Mouse (Mus musculus) heart, embryonic 13.5 days (tissue): Measurements from ENCODE around the gene Efna5. TPM values are rescaled to one million over a fixed set of nuclear protein-coding genes. Genes with fewer than 3 reads are reported as not detected.

Source experiments
- ATAC-seq: fragments of 200-750 bp; cut with Nextera tagmentation; 2 replicates; pipeline ENCODE4 v1.8.0; 2017; ENCODE audit warnings: moderate TSS enrichment; ENCODE audit not compliant: insufficient number of reproducible peaks, low FRiP score, low TSS enrichment; ENCODE audit errors: extremely low read depth
- H3K27ac ChIP-seq: fragments of 300-500 bp; sonication (generic); replicated peaks from 2 replicates; pipeline ENCODE4 v1.5.1; 2015; ENCODE audit warnings: moderate library complexity, mild to moderate bottlenecking, inconsistent platforms
- H3K27me3 ChIP-seq: fragments of 300-500 bp; sonication (generic); replicated peaks from 2 replicates; pipeline ENCODE4 v1.6.1; 2015; ENCODE audit warnings: mild to moderate bottlenecking, inconsistent platforms
- H3K36me3 ChIP-seq: fragments of 300-500 bp; sonication (generic); 2 replicates; pipeline ENCODE4 v1.6.1; 2015; ENCODE audit warnings: mild to moderate bottlenecking, inconsistent platforms
- H3K4me1 ChIP-seq: fragments of 300-500 bp; sonication (generic); 2 replicates; pipeline ENCODE4 v1.6.1; 2015; ENCODE audit warnings: inconsistent platforms
- H3K4me2 ChIP-seq: fragments of 300-500 bp; sonication (generic); 2 replicates; pipeline ENCODE4 v1.6.1; 2015; ENCODE audit warnings: inconsistent platforms, mild to moderate bottlenecking, moderate library complexity
- H3K4me3 ChIP-seq: fragments of 300-500 bp; sonication (generic); 2 replicates; pipeline ENCODE4 v1.5.1; 2015; ENCODE audit warnings: moderate library complexity, mild to moderate bottlenecking, inconsistent platforms
- H3K9ac ChIP-seq: fragments of 300-500 bp; sonication (generic); 2 replicates; pipeline ENCODE4 v1.6.1; 2015; ENCODE audit warnings: inconsistent platforms, mild to moderate bottlenecking, moderate library complexity
- H3K9me3 ChIP-seq: fragments of 300-500 bp; sonication (generic); 2 replicates; pipeline ENCODE4 v1.6.1; 2016; ENCODE audit warnings: inconsistent platforms
- WGBS: fragments of 180-500 bp; shearing (Covaris S2); methylation state at CpG from one replicate; pipeline ENCODE4 v1.1.7; 2015; ENCODE audit warnings: mixed read lengths; 5-methylcytosine and 5-hydroxymethylcytosine counted together
- polyA plus RNA-seq: library from polyadenylated mRNA; unstranded; fragments of >200 nt; fragmentation: Nextera tagmentation; extraction: Ambion mirVana; gene quantifications from 2 replicates; pipeline ENCODE4 v1.2.1, GENCODE M21; 2015

Efna5 gene
- 22.0 and 24.3 TPM in 2 replicates for polyA plus RNA-seq

DNA sequence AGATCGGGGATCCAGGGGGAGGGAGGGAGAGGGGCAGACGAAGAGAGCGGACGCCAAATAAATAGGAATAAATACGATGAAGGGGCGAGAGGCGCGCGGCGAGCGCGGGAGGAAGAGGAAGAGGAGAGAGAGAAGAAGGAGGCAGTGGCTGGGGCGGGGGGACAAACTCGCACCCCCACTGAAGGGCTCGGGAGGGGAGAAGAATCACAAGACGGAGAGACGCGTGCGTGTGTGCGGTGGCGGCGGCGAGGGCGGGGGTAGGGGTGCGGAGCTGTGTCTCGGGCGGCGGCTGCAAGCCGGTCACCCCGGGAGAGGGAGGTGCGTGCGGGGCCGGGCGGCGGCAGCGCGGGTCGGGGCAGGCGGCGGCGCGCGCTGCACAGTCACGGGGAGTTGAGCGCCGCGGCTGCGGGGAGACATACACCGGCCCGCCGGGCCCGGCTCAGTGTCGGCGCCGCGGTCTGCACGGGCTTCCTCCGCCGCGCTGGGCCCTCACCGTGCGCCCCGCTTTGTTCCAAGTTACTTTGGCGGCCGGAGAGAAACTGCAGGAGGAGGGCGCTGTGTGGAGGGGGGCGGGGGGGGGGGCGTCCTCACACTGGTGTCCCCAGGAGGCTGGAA, at the start of gene Efna5:
Gene Efna5 (minus strand): TSS at position 142 of the 615 bp plus-strand sequence.
- Histone ChIP-seq H3K4me3 (peak within 1 kb of the TSS; percentile 88), H3K9me3 (no peaks in the 10 kb centered on the region), H3K27ac (peak within 1 kb of the TSS; percentile 82), H3K9ac (peak within 1 kb of the TSS; percentile 94), H3K27me3 (no peaks in the 10 kb centered on the region), H3K4me1 (peaks cover 14% of the 10 kb centered on the region), H3K36me3 (no peaks in the 10 kb centered on the region), H3K4me2 (peak within 1 kb of the TSS; percentile 84)
- ATAC-seq = no peak
- WGBS = 0% methylated on average over 36 of the region's 68 CpGs

DNA sequence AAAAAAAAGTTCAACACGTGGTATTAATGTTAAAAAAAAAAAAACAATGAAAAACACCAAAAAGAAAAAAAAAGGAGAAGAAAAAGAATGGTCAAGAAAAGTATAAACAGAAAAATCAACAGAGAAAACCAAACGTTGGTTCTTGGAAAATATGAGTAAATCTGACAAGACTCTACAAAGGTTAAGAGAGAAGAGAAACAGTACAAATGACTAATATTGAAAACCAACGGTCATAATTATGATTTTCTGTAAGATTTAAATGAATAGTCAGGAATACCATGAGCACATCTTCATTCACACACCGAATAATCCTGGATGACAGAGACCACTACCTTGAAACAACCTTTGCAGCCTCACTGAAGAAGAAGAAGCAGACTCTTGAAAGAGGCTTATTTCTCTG, 34.2 kb upstream of the Efna5 start:
- no peak for ATAC-seq
- H3K27ac ChIP-seq = no peak overlapping the region
- H3K36me3 ChIP-seq = no peaks in the 10 kb centered on the region
- H3K9me3 ChIP-seq = no peaks in the 10 kb centered on the region
- no peaks in the 10 kb centered on the region for H3K27me3 ChIP-seq
- 65% methylated on average over 4 of the region's 4 CpGs for WGBS
- no peak overlapping the region for H3K9ac ChIP-seq
- H3K4me2 ChIP-seq = no peak overlapping the region
- H3K4me3 ChIP-seq = no peak overlapping the region
- H3K4me1 ChIP-seq = no peaks in the 10 kb centered on the region

DNA sequence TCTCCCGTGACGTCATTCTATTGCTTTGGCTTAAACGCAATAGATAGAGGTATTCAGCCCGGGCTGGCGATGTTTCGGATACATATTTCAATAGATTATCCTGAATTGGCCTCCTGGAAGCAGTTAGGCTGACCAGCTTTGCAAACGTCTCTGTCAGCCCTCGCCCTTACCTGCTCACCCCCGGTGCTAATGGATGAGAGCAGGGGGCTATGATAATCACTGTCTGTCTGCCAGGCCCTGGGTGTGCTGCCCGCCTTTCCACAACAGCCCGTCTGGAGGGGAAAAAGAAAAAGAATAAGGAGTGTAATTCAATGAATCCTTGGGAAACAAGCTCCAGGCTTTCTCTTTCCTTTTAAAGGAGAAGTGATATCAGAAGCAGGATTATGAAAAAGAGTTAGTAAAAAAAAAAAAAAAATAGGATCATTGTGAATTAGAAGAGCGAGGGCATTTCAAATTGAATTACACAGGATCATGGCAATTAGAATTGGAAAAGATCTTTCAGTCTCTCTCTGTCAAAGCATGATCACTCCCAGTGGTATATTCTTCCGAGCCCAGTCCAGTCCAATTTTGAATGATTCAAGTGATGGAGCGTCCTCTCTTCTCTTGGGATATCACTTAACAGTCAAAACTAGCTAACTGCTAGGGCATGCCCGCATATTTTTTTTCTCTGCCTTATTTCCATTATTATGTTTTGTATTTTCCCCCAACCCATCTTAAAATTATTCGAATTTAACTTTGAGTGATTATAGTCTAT, 24.8 kb upstream of the Efna5 start:
- Histone ChIP-seq H3K4me3 (no peak overlapping the region), H3K27me3 (no peaks in the 10 kb centered on the region), H3K9ac (no peak overlapping the region), H3K9me3 (no peaks in the 10 kb centered on the region), H3K4me1 (no peaks in the 10 kb centered on the region), H3K4me2 (no peak overlapping the region), H3K27ac (no peak overlapping the region), H3K36me3 (no peaks in the 10 kb centered on the region)
- 58% methylated on average over 16 of the region's 16 CpGs for WGBS
- no peak for ATAC-seq

DNA sequence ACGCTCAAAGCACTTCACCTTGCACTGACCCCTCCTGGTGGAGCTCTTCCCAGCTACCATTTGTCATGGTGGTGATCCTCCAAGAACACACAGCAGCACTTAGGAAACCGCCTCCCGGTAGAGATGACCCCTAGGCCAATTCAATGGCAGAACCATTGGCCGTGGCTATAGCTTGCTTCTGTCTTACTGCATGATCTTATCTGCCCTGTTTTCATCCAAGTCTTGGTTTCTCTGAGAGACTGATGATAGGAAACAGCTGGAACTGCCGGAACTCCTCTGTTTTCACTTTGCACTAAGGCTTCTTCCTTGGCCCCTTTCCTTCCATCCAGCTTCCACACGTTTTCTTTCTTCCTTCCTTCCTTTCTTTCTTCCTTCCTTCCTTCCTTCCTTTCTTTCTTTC, 17.9 kb upstream of the Efna5 start:
- Histone ChIP-seq H3K36me3 (no peaks in the 10 kb centered on the region), H3K27me3 (no peaks in the 10 kb centered on the region), H3K4me3 (no peak overlapping the region), H3K4me2 (no peak overlapping the region), H3K9me3 (no peaks in the 10 kb centered on the region), H3K9ac (no peak overlapping the region), H3K27ac (no peak overlapping the region), H3K4me1 (0 out of 2 replicates have a peak, but pooled peaks cover 5% of the 10 kb centered on the region)
- no peak for ATAC-seq
- 53% methylated on average over 6 of the region's 6 CpGs for WGBS

DNA sequence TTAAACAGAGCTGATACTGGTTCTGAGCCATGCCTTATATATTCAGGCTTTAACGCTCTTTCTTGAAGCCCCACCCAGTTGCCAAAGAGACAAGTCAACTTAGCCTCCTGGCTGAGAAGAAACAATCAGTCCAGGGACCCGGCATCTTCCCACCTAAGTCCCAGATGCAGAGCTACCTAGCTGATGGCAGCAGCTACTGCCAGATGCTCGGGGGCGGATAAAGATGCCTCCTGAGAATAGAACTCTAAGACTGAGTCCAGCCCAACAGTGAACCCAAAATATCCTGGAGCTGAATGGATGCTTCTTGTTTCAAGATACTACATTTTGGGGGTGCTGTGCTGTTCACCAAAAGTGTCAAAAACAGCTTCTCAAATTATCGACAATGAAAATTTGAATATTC, 8.9 kb upstream of the Efna5 start:
- Histone ChIP-seq H3K27ac (no peak overlapping the region), H3K9me3 (no peaks in the 10 kb centered on the region), H3K4me1 (no peaks in the 10 kb centered on the region), H3K27me3 (no peaks in the 10 kb centered on the region), H3K36me3 (no peaks in the 10 kb centered on the region), H3K9ac (no peak overlapping the region), H3K4me3 (no peak overlapping the region), H3K4me2 (no peak overlapping the region)
- ATAC-seq = no peak
- 76% methylated on average over 5 of the region's 5 CpGs for WGBS

DNA sequence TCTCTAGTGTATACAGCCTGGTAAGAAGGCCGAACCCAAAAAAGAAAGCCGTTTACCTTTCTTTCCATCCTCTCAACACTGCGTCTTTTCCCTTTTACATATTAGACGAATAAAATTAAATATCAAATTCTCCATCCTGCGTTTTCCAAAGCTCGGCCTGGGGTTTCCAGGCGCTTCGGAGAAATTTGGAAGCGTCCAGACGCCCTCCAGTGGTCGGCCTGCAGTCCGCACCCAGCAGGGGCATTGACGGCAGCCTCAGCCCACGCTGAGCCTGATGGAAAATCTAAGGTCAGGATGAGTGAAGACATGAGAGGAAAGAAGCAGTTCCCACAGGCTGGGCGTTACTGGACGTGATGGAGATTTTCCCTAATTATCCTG, 3.0 kb upstream of the Efna5 start:
- Histone ChIP-seq H3K36me3 (no peaks in the 10 kb centered on the region), H3K27ac (peak overlapping the region; percentile 77), H3K4me3 (peak overlapping the region; percentile 88), H3K27me3 (no peaks in the 10 kb centered on the region), H3K4me1 (peaks cover 7% of the 10 kb centered on the region), H3K4me2 (peak overlapping the region; percentile 84), H3K9ac (peak overlapping the region; percentile 78), H3K9me3 (no peaks in the 10 kb centered on the region)
- ATAC-seq = no peak
- WGBS = under 1% methylated on average over 16 of the region's 16 CpGs

DNA sequence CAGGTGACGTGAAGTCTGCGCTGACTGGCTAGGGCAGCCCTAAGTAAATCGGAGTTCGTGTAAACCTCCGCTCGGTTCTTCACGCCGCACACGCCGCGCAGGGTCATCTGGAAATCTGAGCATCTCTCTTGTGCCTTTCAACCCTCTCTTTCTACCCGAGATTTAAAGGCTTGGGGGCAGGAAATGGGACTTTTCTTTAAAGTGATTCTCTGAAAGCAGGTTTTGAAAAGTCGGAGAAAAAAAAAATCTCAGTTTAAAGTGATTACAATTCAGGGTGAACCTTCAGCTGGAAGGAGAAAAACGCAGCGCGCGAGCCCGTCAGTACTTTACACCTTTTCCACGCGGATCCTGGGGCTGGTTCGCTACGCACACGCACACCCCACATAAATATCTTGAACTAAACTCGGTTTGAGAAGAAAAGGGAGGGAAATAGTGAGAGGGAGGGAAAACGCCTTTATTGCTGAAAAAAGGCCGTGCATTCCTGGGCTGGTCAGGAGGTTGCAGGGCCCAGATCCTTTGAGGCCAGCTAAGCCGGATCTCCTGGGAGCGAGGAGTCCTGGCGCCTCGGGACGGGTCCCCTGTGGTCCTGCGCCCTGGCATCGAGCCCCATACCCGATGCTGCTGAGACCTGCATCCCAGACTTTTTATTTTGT, 2.5 kb upstream of the Efna5 start:
- H3K36me3 ChIP-seq = no peaks in the 10 kb centered on the region
- H3K9ac ChIP-seq = peak overlapping the region; percentile 78
- H3K4me1 ChIP-seq = peaks cover 12% of the 10 kb centered on the region
- no peaks in the 10 kb centered on the region for H3K27me3 ChIP-seq
- peak overlapping the region; percentile 84 for H3K4me2 ChIP-seq
- under 1% methylated on average over 34 of the region's 34 CpGs for WGBS
- ATAC-seq = no peak
- H3K4me3 ChIP-seq = peak overlapping the region; percentile 88
- H3K9me3 ChIP-seq = no peaks in the 10 kb centered on the region
- H3K27ac ChIP-seq = peak overlapping the region; percentile 77

DNA sequence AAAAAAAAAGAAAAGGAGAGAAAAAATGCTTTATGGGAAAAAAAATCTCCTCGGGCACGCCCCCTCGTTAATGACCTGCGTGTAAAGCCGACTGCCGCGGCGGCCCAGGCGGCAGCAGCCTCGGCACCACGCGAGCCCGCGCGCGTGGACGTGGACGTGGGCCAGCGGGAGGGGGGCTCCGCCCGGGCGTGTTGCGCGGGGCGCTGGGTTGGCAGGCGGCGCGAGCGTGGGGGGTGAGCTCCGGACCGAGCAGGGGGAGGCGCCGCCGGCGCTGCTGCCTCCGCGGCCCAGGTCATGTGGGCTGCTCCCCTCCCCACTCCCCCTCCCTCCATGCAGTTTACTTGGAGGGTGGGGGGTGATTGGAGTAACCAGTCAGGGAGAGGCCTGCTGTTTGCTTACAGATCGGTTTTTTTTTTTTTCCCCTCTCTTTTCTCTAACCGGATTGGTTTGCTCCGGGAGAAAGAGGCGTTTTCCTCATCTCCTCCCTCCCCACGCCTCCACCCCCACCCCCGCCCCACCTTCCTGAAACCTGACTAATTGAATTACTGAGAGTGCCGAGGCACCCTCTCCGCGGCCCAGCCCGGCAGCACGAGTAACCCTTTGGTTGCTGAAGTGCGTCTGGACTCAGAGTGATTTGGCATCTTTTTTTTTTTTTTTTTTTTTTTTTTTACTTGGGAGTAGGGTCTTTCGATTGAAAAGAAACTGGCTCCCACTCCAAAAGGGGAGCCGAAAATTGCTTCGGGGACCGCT, 1.8 kb upstream of the Efna5 start:
- peak overlapping the region; percentile 88 for H3K4me3 ChIP-seq
- H3K9ac ChIP-seq = peak overlapping the region; percentile 94
- peak; percentile 76 for ATAC-seq
- peak overlapping the region; percentile 84 for H3K4me2 ChIP-seq
- no peaks in the 10 kb centered on the region for H3K9me3 ChIP-seq
- H3K27ac ChIP-seq = peak overlapping the region; percentile 82
- peaks cover 13% of the 10 kb centered on the region for H3K4me1 ChIP-seq
- H3K27me3 ChIP-seq = no peaks in the 10 kb centered on the region
- H3K36me3 ChIP-seq = no peaks in the 10 kb centered on the region
- WGBS = under 1% methylated on average over 53 of the region's 53 CpGs

DNA sequence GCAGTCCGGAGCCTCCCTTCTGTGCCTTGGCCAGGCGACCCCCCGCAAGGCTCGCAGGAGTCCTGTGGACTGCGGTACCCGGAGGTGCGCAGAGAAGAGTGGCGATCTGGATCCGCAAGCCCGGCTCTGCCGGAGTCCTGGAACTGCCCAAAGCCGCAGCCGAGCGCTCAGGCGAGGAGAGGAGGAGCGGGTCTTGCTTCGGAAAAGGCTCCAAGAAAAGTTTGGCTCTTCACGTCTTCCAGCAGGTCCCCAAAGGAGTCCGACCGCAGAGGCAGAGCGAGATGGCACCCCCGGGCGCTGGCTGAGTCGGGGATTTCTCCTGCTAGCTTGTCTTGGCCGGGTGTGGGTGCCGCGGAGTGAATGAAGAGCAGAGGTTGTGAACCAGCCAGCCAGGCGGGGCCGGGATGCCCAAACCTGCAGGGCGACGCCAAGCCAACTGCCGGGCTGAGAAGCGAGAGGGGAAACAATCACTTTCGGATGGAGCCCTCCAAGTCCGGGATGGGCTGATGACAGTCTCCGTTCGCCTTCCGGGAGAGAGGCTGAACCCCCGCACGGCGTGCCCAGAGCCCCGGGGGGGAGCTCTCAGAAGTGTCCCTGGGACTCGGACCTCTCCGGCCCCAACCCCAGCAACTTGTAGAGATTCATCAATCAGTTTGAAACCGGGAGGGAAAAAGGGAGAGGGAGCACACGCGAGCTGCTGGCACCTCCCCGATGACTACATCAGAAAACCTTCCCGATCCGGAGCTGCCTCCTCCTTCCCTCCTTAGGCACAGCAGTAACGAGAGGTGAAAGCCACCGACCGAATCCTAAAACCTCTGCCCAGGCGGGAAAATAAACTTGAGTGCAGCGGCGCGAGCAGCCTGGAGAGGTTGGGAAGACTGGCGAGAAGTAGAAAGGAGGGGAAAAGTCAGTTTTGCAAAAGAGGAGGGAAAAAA, 941 bp upstream of the Efna5 start:
- Histone ChIP-seq H3K4me3 (peak overlapping the region; percentile 88), H3K4me1 (peaks cover 13% of the 10 kb centered on the region), H3K4me2 (peak overlapping the region; percentile 84), H3K27ac (peak overlapping the region; percentile 82), H3K9me3 (no peaks in the 10 kb centered on the region), H3K36me3 (no peaks in the 10 kb centered on the region), H3K9ac (peak overlapping the region; percentile 94), H3K27me3 (no peaks in the 10 kb centered on the region)
- under 1% methylated on average over 58 of the region's 58 CpGs for WGBS
- peak; percentile 20; the same call in 1 of the 2 replicates for ATAC-seq

DNA sequence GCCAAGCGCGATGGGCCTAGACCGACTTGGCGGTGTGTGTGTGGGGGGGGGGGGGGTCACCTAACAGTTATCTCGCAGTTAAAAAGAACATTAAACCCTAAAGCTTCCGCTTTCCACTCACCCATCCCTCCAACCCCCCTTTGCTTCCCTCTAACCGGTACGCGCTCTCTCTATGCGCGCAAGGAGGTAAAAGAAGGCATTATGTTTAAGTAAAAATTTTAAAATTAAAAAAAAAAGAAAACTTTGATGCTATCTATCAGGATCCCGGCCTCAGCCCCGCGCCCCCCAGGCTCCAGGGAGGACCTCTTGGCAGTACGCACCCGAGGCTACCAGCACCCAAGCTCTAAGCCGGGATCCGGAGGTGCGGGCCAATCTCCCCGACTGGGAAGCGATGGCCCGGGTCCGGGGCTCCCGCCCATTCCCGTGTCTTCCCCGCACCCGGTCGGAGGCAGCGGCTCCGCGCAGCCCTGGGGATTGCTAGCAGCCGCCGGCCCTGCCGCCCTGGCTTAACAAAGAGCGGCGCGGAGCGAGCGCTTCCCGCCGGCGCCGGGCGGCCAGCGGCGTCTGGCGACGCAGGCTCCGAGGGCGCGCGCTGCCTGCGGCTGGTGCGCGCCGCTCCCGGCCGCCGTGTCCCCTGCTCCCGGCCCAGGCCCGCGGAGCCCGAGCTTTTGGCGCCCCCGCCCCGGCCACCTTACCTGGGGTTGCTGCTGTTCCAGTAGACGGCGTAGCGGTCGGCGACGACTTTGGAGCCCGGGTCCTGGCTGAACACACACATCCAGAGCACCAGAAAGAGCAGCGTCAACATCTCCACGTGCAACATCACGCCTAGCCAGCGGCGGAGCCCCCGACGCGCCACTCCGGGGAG, 574 bp downstream of the Efna5 start:
- H3K27ac ChIP-seq = peak overlapping the region; percentile 82
- peak overlapping the region; percentile 88 for H3K4me3 ChIP-seq
- H3K9ac ChIP-seq = peak overlapping the region; percentile 94
- peaks cover 21% of the 10 kb centered on the region for H3K4me1 ChIP-seq
- peak overlapping the region; percentile 84 for H3K4me2 ChIP-seq
- no peaks in the 10 kb centered on the region for H3K9me3 ChIP-seq
- ATAC-seq = no peak
- WGBS = under 1% methylated on average over 66 of the region's 82 CpGs
- no peaks in the 10 kb centered on the region for H3K27me3 ChIP-seq
- no peaks in the 10 kb centered on the region for H3K36me3 ChIP-seq
